Mouse (Mus musculus): Measurements from ENCODE around the gene Dglucy.
"Not testable (repeated sequence)": the region's sequence is repeated elsewhere in the genome, so short reads cannot be mapped to it uniquely, and the experiment has no call there.

Dglucy gene

GRCm38 (mm10) chr12:100780416-100780815, 1.6 kb downstream of the Dglucy start:
- in situ Hi-C loops (cut with MboI, MseI), result loop anchor here in 1 of 2 experiments (10.0 kb wide), 1 partner anchor 1626 kb away; no protein-coding TSS in a partner anchor

- in situ Hi-C loops (cut with MboI, MseI), result loop anchor here in 1 of 2 experiments (10.0 kb wide), 1 partner anchor 1627 kb away; no protein-coding TSS in a partner anchor
Observed at GRCm38 (mm10) chr12:100781428-100782120, 2.7 kb downstream of the Dglucy start.

GRCm38 (mm10) chr12:100784152-100784551, 5.3 kb downstream of the Dglucy start:
- in situ Hi-C loops (cut with MboI, MseI), result loop anchor here in 1 of 2 experiments (10.0 kb wide), 1 partner anchor 1629 kb away; no protein-coding TSS in a partner anchor

GRCm38 (mm10) chr12:100785344-100785743, 6.5 kb downstream of the Dglucy start:
- in situ Hi-C loops (cut with MboI, MseI), result loop anchor here in 1 of 2 experiments (10.0 kb wide), 1 partner anchor 1631 kb away; no protein-coding TSS in a partner anchor

GRCm38 (mm10) chr12:100789981-100790550, 11.2 kb downstream of the Dglucy start:
- in situ Hi-C loops (cut with MboI, MseI), result loop anchor here in 1 of 2 experiments (10.0 kb wide), 1 partner anchor 1635 kb away; no protein-coding TSS in a partner anchor

- in situ Hi-C loops (cut with MboI, MseI), result no loop called here
Observed at GRCm38 (mm10) chr12:100791425-100791824, 12.6 kb downstream of the Dglucy start.

- in situ Hi-C loops (cut with MboI, MseI), result no loop called here
Observed at GRCm38 (mm10) chr12:100794450-100795230, 15.8 kb downstream of the Dglucy start.

- in situ Hi-C loops (cut with MboI, MseI), result no loop called here
Observed at GRCm38 (mm10) chr12:100795390-100796036, 16.7 kb downstream of the Dglucy start.

- in situ Hi-C loops (cut with MboI, MseI), result not testable (repeated sequence)
Observed at GRCm38 (mm10) chr12:100803391-100803790, 24.5 kb downstream of the Dglucy start.

- in situ Hi-C loops (cut with MboI, MseI), result no loop called here
Observed at GRCm38 (mm10) chr12:100807280-100807679, 28.4 kb downstream of the Dglucy start.

- in situ Hi-C loops (cut with MboI, MseI), result no loop called here
Observed at GRCm38 (mm10) chr12:100808609-100809280, 29.9 kb downstream of the Dglucy start.

- in situ Hi-C loops (cut with MboI, MseI), result no loop called here
Observed at GRCm38 (mm10) chr12:100810542-100810941, 31.7 kb downstream of the Dglucy start.

- in situ Hi-C loops (cut with MboI, MseI), result no loop called here
Observed at GRCm38 (mm10) chr12:100813901-100814300, 35.0 kb downstream of the Dglucy start.

- in situ Hi-C loops (cut with MboI, MseI), result no loop called here
Observed at GRCm38 (mm10) chr12:100814671-100815070, 35.8 kb downstream of the Dglucy start.

- in situ Hi-C loops (cut with MboI, MseI), result no loop called here
Observed at GRCm38 (mm10) chr12:100816906-100817305, 38.0 kb downstream of the Dglucy start.

GRCm38 (mm10) chr12:100819965-100820364, 41.1 kb downstream of the Dglucy start:
- in situ Hi-C loops (cut with MboI, MseI), result no loop called here

- in situ Hi-C loops (cut with MboI, MseI), result loop anchor here in 1 of 2 experiments (25.0 kb wide), 1 partner anchor 219 kb away; no protein-coding TSS in a partner anchor
Observed at GRCm38 (mm10) chr12:100831021-100831420, 52.2 kb downstream of the Dglucy start.

GRCm38 (mm10) chr12:100831629-100832325, 52.9 kb downstream of the Dglucy start:
- in situ Hi-C loops (cut with MboI, MseI), result loop anchor here in 1 of 2 experiments (25.0 kb wide), 1 partner anchor 219 kb away; no protein-coding TSS in a partner anchor

GRCm38 (mm10) chr12:100837208-100837607, 58.4 kb downstream of the Dglucy start:
- in situ Hi-C loops (cut with MboI, MseI), result loop anchor here in 1 of 2 experiments (25.0 kb wide), 1 partner anchor 225 kb away; no protein-coding TSS in a partner anchor

- in situ Hi-C loops (cut with MboI, MseI), result loop anchor here in 1 of 2 experiments (25.0 kb wide), 1 partner anchor 227 kb away; no protein-coding TSS in a partner anchor
Observed at GRCm38 (mm10) chr12:100839079-100839600, 60.3 kb downstream of the Dglucy start.
